Mouse (Mus musculus) urinary bladder, postnatal 25 days (tissue): ENCODE measurements at regions not wholly inside any gene's neighbourhood (a gene's known extent, or its start where the extent isn't known, plus 50 kb on each side); places are given as distances from the start of the nearest gene placed in this dataset.

Experiments
- DNase-seq: peaks from one replicate; pipeline ENCODE4 v3.0.0; 2022; ENCODE audit warnings: low spot score

DNA sequence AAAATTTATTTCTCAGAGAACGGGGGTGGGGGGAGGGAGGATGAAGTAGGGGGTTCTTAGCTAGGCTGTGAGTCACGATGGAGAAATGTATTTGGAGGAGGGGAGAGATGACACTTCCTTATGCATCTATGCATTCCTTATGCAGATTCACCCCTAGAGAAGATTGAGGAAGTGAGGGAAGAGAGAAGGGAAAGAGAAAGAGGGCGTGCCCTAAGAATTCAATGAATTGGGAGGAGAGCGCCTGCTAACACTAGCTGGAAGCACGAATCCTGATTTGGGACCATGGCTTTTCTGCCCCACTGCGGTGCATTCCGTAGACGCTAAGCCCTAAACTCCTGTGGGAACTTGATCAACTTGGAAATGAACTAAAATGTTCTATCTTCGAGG, 56.1 kb downstream of the Foxi3 start:
- no peak for DNase-seq

DNA sequence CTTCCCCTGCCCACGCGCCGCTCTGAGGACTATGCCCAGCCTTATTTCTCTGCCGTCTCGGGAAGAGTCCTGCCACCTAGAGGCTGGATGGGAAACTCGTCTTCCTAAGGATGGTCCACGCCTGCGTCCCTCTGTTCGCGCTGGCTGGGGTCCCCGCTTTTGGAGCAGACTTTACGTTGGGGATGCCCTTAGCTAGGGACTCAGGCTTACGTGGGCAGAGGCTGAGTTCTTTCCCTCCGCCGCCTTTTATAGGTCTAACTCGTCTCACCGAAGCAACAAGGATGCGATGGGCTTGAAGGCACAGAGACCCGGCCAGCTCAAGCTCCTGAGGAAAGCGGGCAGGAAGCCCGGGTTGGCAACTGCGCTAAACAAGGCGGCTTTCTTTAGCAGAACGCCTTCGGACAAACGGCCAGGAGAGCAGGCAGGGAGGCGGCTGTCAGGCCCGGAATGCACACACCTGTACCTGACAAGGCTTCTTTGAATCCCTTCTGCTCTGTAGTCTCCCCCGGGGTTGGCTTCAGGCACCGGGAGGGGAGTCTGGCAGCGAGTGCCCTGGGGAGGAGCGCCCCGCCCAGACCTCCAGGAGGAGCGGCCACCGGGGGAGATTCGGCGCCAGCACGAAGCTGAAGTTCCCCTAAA, 56.6 kb downstream of the Foxi3 start:
- DNase-seq = peak; percentile 5

DNA sequence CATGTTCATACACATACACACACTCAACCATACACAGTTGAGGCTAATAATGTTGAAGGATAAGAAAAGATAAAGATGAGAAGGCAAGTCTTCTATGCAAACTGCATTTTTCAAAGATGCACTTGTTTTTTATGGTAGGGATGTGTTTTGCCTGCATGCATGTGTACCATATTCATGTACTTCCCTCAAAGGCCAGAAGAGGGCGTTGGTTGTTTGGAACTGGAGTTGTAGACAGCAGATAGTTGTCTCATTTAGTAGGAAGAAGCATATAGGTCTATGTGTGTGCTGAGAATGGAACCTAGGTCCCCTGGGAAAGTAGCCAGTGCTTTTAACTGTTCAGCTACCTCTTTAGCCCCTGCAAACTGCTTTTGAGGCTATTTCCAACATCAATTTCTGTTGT, 60.1 kb downstream of the Foxi3 start:
- DNase-seq = no peak

DNA sequence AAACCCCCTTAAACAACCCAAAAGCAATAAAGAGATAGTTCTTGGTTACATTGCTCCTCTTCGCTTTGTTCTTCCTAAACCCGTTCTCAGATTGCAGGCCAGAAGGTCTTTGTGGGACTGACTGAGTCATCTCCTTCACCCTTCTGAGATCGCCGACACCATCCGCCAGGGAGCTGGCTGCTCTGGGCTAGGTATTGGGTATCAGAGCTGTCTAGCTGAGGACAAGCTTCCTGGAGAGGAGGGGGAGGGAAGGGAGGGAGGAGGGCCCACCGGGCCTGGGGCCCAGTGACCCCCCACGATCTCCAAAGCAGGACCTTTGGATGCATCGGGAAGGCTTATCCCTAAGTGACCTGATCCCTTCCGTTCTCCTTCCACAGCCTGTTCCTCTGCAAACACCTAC, 65.0 kb downstream of the Foxi3 start:
- DNase-seq = no peak

DNA sequence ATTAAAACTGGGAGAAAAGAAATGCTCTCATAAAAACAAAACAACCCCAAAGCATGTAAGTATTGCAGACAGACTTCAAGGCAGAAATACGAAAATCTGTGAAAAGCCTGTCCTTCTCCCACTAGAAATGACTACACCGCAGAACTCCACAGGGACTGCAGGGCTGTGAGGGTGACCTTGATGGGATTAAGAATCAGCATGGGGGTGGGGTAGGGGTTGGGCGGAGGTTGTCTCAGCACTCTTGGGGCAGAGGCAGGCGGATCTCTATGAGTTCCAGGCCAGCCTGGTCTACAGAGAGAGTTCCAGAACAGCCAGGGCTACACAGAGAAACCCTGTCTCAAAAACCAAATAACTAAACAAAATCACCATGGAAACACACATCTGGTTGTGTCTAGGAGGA, 69.1 kb downstream of the Foxi3 start:
- DNase-seq = no peak

DNA sequence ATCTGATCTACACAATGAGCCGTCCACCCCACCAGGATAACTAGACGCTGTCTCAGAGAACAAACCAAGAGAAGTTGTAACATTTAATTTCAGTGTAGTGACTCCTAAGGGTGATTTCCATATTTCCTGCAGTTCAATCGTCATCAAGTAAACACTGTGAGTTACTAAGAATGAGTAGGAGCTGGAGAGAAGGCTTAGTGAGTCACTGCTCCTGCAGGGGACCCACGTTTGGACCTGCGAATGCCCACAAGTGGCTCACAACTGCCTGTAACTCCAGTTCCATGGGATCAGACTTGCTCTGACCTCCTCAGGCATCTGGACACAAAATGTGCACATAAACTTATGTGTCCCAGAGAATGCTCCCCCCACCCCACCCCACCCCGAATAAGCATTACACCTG, 73.3 kb downstream of the Foxi3 start:
- no peak for DNase-seq

DNA sequence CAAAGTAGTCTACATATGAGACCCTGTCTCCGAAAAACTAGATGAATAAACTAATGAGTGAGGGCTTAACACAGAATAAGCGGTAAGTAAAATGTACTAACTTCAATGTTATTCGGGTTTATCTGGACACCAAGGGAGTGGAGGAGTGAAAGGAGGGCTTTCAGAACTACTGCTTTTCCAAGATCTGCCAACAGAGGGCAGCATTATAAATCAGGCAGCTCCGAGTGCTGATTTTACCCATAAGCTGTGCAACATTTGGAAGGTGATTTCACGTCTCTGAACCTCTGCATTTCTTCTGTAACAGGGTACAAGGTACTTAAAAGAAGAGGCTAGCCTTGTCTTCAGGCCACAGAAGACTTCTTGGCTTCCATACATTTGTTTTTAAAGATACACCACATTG, 74.2 kb downstream of the Foxi3 start:
- DNase-seq = no peak

DNA sequence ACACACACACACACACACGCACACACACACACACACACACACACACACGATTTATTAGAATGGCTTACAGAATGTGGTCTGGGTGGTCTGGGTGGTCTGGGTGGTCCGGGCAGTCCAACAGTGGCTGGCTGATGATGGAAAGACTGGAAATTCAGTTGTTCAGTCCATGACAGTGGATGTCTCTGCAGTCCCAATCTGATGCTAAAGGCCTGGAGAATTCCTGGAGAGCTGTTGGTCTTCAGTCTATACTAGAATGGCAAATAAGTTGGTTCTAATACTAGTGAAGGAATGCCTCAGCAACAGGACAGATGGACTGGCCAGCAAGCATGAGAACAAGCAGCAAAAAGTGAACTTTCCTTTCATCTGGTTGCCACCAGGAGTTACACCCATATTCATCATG, 87.9 kb downstream of the Foxi3 start:
- DNase-seq = no peak

DNA sequence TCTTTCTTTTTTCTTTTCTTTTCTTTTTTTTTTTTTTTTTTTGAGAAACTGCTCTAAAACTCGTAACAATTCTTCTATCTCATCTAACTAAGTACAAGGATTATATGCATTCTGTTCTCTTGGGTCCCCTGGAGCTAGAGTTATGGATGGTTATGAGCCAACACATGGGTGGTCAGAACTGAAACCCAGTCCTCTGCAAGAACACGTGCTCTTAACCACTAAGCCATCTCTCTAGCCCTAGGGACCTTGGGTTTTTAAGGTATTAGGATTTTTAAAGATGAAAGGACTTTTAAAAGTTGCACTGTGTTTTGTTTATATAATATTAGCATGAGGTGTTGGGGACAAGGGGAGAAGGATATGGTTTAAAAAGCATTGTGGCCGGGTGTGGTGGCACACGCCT, 88.9 kb downstream of the Foxi3 start:
- DNase-seq = no peak

DNA sequence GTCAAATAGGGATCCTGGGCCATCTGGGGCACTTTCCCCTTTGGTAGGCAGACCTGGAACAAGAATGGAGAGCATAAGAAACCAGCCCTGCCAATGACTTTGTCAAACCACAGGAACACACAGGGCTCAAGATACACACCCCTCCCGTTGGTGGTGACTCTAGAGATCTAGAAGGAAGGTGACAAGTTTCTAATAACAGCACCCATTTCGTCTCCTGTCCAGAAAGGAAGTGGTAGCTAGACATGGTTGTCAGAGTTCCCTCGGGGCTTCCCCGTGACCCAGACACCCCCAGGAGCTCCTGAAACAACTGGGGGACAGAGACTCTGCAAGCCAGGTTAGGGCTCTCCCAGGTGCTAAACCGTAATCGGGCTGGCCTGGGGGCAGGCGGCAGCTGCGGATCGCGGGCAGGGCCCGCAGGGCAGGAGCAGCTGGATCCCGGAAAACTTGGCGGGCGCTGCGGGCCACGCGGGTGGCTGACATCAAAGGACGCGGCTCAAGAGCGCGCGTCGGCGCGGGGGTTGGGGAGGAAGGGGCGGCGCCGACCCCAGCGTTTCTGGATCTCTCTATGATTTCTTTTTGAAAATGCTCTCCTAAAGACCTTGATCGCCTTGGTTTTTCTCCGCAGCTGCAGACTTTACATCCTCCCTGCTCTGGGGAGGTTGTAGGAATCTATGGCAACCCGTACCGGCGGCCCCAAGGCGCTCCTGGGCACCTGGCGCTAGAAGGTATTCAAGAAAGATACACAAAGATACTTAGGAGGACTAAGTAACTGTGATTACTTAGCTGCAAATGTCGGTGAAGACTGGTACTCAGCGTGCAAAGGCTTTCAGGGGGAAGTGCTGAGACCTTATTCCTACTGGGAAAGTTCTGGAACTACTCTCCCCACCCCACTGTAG, 92.1 kb downstream of the Foxi3 start:
- no peak for DNase-seq

DNA sequence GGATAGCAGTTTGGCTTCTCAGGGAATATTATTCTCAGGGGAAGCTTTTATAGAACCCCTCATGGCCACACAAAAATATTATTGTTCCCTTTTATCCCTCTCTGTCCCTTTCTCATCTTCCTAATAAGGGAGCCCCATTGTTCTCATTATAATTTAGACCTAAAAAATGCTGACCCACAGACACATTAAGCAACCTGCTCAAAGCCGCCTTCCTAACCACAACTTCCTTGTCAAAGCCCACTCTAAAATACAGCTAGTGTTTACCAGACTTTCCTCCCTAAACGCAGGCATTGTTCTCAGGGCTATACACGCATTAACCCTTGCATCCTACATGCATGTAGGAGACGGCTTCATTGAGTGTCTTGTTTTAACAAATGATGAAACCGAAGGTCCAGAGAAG, 93.9 kb downstream of the Foxi3 start:
- no peak for DNase-seq

DNA sequence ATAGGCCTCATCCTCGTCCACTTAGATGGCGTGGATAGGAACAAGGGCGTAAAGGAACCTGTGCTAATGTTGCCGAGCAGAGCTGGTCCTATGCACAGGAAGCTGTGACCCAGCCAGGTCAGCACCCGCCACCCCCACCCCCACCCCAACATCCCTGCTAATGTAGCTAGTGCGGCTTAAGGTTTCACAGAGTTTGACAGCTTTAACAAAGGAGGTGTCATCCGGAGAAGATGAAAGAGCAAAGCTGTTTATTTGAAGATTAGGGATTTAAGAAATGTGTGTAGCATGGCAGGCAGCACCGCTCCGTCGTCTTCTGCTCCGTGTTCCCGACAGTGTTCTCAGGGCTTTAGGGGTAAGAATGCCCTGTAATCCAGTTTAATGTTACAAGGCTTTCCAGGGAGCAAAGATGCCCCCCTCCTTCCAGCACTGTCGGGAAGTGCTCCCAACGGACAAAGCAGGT, 93.5 kb downstream of the Thnsl2 start:
- no peak for DNase-seq

DNA sequence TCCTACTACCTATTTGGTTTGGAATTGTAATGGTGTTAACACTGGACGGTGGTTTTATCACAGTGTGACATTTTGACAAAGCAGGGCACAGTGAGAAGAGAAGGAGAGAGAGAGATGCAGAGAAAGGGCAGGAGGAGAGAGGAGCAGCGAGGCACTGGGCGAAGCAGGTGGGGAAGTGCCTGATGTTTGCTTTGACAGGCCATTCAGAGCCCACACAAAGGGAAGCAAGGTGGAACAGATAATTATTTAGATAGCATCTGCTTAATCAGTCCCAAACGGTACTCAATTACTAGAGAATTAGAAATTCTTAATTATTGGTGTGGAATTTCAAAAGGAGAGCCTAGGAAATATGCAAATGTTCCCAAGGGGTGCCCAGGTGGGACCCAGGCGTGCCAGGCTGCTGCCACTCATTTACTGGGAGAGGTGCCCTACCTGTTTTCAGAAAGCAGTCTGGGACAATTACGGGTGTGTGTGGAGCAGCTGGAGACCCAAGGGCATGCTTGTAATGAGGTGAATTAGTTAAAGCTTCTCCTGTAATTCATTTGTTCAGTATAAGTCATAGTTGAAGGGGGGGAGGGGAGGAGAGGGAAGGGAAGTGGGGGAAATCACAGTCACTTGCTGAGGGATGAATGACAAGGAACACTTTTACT, 86.9 kb downstream of the Thnsl2 start:
- no peak for DNase-seq

DNA sequence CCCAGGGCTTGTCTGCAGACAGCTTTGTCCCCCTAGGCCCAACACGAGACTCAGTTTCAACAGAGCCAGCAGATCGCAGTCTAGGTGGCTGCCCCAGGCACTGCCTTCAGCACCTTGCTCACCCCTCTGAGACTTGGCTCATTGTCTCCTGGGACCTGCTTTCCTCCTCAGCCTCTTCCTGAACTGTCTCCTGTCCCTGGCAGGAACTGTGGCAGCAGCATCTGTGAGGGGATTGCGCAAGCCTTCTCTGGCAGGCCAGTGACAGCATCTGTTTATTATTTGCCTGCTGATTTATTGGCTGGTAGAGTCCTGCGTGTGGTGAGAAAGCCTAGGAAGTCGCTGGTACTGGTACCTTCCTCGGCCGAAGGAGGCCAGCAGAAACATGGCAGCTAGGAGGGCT, 84.1 kb downstream of the Thnsl2 start:
- no peak for DNase-seq

DNA sequence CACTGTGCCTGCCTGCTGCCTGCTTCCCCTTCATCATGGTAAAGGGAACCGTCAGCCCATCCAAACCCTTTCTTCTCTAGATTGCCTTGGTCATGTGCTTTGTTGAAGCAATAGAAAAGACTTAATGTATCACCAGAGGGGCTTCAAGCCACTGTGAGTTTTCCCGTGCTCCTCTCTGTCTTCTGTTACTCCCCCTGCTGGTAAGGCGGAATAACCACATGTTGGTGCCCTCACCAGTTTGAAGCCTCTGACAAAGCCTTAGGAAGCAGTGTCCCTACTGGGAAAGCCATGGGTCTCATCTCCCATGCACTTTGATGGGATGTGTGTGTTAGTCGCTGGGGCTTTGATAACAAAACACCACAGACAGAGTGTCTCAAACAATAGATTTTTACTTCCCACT, 81.3 kb downstream of the Thnsl2 start:
- DNase-seq = no peak

DNA sequence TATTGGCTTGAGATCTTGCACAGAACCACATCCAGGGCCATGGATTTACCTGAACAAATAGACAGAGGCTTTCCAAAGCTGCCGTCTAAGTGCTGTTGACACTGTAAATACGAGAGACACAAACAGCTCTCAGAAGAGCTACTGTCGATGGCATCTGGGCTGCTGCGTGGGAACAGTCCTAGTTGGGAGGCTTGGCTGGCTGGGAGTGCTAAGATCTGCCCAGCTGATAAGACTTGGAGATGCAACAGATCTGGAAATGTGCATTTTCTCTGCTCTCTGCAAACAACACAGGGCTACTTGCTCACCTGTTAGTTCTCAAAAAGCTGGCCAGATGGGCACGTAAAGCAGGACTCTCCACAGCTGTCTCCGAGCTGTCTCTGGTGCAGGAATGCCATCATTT, 78.8 kb downstream of the Thnsl2 start:
- no peak for DNase-seq

DNA sequence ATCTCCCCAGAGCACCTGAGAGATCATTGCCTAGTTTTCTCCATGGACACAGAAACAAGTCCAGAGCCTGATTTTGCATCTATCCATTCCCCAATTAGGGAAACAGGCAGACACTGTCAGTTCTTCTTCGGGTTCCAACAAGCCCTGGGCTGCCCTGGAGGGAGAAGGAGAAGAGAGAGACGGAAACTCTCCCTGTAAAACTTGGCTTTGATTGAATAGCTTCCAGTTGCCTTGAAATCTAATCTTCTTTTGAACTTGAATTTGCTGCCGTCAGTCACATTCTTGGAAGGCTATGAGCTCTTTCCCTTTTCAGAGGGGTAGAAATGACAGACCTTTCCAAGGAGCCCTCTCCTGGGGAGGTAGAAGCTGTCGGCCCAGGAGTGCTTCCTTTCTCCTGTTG, 75.0 kb downstream of the Thnsl2 start:
- DNase-seq = no peak

DNA sequence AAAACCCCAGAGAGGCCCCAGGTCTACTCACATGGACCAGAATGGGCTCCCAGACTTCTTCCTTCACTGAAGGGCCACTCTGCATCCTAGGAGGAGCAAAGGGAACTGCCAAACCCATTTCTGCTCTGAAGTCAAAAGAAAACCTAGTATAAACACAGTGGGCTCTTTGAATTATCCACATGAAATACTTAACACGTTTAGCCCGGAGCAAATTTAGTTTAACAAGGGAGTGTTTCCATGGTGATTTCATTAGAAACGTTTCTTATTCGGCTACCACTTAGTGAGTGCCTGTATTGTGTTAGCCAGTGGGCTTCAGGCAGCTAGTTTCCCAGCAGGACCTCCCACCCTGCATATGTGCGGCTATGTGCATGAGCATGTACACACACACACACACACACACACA, 69.4 kb downstream of the Thnsl2 start:
- no peak for DNase-seq
